Mouse (Mus musculus): ENCODE results near the gene Nfib.

Gene Nfib

DNA sequence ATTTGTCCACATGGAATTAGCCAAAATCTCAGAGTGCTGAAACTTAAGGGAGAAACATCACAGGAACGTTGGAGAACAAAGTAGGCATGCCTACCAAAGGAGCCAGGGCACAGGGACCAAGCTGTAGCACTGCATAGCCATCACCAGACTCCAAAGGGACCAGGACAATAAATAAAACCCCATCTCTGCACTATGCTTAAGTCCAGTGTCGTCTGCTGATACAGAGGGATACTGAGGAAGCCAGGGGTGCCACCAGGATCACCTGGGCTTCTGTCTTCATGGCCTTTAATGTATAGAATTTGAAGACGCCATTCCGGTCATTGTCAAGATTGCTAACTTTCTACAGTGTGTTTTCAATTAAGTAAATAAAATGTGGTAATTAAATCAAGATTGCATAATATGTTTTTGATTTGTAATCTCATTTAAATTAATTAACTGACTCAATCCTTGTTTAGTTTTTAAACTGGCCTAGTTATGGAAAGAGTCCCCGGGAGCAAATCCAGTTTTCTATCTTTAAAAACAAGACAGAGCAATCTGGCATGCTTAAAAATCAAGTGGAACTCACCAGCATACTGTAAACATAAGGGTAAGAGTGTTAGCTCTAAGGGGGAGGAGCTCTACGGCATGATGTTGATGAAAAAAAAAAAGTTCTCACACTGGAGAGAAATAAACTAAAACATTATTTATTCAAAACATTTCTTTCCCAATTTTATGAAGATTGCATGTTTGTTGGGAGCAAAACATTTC is 313.7 kb downstream of the Nfib start:
- no peak for DNase-seq (ENCODE audit: low spot score)

GRCm38 (mm10) chr4:82390545-82390944 is 315.0 kb downstream of the Nfib start:
- no peak for DNase-seq (ENCODE audit: low spot score)

GRCm38 (mm10) chr4:82389876-82390275 is 315.7 kb downstream of the Nfib start:
- DNase-seq (ENCODE audit: low spot score), result no peak

GRCm38 (mm10) chr4:82387620-82388019 is 317.9 kb downstream of the Nfib start:
- DNase-seq (ENCODE audit: low spot score), result no peak

DNA sequence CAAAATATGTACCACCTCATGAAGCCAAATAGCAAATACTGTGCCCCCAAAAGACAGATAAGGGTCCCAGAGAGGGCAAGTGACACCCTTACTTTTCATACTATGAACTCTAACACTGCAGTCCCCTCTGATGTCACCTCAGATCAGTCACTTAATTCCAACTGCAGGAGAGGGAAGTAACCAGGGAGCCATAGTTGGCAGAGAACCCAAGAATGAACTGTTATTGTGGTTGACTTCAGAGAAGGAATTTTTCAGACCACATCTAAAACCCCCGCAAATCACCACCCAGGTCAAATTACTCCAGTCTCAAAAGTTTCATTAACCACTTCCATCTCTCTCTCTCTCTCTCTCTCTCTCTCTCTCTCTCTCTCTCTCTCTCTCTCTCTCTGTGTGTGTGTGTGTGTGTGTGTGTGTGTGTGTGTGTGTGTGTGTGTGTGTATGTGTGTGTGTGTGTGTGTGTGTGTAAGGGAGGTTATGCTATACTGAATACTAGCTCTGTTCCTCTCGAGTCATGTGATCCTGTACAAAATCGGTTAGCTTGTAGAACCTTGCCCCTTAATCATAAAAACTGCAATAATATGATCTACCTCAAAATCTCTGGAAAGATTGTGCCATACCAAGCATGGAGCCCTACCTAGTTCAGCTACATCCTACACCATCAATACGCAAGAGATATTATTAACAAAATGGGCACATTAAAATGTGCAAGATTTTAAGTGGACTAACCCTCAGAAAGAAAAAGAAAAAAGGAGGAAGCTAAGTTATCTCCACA is 319.1 kb downstream of the Nfib start:
- DNase-seq (ENCODE audit: low spot score), result no peak

DNA sequence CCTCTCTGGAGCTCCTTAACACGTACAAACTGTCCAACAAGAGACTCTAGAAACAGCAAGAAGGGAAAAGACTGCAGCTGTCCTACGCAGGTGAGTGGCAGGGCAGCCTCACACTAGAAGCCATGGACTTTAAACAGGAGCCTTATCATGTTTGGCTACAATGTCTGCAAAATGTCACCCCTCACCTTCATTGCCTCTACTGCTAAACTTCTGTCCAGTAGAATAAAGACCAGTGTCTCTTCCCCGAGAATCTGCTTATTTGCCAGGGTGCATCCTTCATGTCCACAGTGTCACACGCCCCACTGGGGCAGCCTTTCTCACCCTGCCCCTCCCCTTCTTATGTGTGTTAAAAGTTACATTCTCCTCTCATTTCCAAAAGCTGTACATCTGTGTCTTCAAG is 319.9 kb downstream of the Nfib start:
- DNase-seq (ENCODE audit: low spot score), result no peak

GRCm38 (mm10) chr4:82383991-82384731 is 321.4 kb downstream of the Nfib start:
- no peak for DNase-seq (ENCODE audit: low spot score)

DNA sequence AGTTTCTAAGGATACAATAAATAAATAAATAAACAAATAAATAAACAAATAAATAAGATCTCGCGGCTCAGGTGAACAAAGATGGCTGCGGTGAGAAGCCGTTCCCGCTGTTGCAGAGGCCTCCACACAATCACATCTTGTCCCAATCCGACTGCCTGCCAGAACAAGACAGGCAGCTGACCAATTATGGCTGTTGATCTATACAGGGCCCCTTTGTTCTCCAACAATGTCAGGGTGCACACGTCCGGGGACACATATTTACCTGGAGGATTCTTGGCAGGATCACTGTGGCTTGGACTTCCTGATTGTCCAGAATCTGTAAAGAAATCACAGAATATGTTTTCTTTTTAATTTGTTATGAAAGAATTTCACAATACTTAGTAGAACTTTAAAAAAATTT is 322.2 kb downstream of the Nfib start:
- no peak for DNase-seq (ENCODE audit: low spot score)

GRCm38 (mm10) chr4:82381786-82382185 is 323.8 kb downstream of the Nfib start:
- DNase-seq (ENCODE audit: low spot score), result no peak

DNA sequence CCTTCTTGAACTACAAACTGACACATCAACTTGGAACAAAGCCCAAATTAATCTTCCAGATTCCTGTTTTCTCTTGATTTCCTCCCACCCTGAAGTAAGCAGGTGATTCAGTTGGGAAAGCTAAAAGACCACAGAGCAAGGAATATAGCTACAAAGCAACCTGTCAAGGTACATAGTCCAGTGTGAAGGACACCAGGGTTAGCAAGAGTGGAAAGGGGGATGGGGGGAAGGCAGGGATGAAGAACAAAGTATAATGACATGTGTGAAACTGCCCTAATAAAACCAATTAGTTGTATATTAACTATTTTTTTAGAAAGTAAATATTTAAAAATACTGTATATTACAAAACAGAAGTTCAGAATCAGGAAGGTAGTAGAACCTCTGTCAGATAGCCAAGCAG is 325.0 kb downstream of the Nfib start:
- no peak for DNase-seq (ENCODE audit: low spot score)

DNA sequence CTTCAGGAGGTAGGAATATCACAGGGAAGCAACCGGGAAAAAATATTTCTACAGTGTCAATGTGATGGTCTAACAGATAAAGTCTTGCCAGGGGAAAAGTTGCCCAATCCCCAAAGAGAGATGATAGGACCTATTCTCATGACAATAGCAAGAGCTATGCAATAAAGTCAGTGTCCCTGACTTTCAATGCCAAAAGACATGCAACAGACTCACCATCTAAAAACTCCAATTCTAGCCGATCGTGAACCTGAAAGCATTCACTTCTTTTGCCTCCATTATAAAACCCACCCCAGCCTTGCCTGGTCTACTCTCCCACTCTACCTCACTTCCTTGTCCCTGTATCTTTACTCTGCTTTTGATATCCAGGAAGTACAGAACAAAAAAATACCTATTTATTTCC is 327.5 kb downstream of the Nfib start:
- DNase-seq (ENCODE audit: low spot score), result no peak

DNA sequence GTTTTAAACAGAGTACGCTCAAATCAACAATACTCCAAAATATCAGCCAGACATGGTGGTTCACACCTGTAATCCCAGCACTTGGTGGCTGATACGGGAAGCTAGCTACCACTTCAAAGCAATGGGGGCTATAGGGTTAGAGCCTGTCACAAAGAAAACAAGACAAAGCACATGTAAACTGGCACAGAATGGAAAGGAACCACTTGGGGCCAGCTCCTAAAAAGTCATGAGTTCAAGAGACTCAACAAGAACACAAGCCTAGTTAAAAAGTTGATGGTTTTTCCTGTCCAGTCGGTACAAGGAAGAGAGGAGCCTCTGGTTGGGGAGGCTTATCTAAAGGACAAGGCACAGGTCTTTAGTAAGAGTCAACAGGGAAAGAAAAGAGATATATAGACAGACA is 327.9 kb downstream of the Nfib start:
- no peak for DNase-seq (ENCODE audit: low spot score)

DNA sequence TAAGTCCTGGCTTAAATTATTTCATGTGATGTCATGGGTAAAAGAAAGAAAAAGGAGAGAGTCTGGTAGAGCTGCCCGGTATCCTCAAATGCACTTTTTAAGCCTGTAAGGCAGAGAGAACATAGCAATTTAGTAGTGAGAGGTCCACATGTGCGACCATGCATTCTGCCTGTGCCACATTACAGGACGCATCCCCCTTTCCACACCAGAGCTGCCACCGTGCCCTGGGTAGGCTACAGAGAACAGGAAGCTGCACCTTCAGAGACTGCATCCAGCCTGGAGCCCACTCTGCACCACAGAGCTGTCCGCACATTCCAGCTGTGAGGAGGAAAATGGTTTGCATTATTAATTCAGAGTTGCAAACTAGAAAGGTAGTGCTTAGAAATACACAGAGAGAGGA is 331.0 kb downstream of the Nfib start:
- DNase-seq (ENCODE audit: low spot score), result no peak

DNA sequence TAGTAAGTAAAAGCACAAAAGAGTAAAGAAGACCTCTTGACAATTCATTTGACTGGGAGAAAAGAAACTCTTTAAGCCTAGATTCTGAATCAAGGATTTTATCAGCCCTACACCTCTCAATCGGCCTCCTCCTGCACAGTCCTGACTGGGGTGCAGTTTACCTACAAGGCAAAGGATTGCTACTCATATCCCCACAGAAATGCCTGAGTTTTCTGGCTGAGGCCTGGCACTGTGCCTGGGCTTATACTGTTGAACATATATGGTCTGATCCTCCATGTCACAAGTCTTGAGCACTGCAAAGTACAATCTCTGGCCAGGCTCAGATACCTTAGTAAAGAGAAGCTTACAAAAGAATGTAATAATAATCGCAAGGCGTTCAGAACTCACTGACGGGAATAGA is 333.3 kb downstream of the Nfib start:
- DNase-seq (ENCODE audit: low spot score), result no peak

- DNase-seq (ENCODE audit: low spot score), result no peak
Observed at GRCm38 (mm10) chr4:82371471-82371870, 334.1 kb downstream of the Nfib start.

DNA sequence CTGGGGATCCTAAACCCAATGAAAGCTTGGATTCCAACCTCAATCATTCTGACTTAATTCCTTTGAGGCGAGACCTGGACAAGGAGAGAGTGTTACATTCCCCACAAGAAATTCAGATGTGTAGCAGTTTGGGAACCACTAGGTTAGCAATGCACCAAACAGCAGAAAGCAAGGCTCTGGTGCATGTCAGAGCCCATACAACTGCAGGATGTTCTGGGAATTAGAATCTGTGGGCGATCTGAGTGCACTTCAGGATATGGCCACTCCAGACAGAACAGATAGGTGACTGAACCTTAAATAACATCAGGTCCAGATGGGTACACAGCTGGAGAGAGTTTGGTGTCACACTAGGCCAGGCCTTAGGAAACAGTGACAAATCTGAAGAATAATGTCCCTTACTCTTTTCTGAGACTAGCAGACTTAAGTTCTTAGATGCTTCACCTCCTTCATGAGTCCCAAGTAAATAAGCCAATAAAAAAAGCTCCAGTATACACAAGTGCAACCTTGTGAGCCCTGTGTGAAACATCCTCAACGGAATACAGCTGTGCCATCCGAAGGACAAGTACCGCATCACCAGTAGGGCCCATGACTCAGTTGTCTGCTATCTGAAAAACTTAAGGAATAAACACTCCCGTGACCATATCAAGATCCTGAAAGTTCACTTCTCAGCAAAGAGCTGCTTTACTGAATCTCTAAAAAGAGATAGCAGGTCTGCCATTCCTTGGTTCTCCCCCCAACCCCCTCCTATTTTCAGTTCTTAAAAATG is 336.4 kb downstream of the Nfib start:
- no peak for DNase-seq (ENCODE audit: low spot score)

- DNase-seq (ENCODE audit: low spot score), result no peak
Observed at GRCm38 (mm10) chr4:82368091-82368775, 337.3 kb downstream of the Nfib start.

DNA sequence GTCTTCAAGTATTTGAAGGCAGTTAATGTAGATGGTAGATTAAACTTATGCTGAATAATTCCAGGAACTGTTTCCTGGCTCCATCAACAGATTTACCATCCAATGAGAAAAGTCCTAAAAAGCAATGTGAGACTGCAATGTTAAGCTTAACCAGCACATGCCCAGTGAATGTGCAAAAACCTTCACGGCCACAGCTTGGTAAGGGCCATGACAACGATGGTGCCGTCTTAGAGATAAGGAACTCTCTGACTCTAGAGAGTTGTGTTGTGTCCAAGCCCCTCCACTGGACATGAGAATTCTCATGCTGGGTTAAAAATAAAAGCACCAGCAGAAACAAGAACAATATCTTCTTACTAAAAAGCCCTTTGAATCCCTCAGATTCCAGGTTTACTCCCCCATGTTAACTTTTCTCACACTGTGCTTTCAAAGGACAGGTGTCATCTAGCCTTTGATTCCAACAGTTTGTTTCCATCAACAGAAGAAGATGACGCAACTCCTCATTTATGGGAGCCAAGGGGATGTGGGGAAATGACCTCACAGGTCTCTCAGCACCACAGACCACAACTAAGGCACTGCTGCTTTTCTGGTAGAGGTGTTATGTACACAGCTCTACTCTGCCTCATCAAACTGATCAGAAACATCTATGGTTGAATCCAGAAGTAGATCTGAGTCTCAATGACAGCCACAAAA is 340.7 kb downstream of the Nfib start:
- DNase-seq (ENCODE audit: low spot score), result no peak

DNA sequence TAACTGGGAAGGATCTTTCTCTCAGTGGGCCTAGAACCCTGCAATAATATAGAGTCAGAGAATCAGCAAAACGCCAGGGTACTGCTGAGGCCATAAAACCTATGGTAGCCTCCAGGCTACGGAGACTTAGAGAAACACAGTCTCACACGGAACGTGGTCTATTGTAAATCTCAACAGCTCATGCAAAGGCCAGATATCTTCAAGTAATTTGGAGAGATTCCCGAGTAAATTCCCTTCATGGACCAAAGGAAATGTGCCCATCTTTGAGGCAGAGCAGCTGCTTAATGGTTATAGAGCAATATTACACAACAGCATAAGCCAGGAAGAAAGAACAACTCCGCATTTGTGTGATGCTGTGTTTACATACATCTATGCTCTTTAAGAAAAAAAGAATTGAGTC is 341.6 kb downstream of the Nfib start:
- no peak for DNase-seq (ENCODE audit: low spot score)

DNA sequence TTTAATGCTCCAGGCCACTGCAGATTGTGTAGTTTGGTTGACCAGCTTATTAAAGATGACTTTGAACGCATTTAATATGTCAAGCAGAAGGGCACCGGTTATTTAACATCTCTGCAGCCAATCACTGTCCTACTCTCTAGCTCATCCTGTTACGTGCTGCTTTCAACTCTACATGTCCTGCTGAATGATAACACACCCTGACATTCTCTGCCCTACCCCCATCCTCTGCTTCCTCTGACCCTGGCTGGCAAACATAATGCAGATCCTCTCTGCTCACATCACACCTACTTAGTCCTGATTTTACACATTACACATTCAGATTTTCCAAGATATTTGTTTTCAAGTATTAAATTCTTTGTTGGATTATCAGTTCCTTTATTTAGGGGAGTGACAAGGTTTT is 343.3 kb downstream of the Nfib start:
- no peak for DNase-seq (ENCODE audit: low spot score)

- DNase-seq (ENCODE audit: low spot score), result no peak
Observed at GRCm38 (mm10) chr4:82360081-82360511, 345.5 kb downstream of the Nfib start.
